Mouse (Mus musculus) stomach, adult 2 months (tissue): ENCODE results near the gene Scn1a. TPM values are rescaled to one million over a fixed set of nuclear protein-coding genes. Genes with fewer than 3 reads are reported as not detected.

Experiments
- polyA plus RNA-seq: library from polyadenylated mRNA; depleted of rRNA; stranded (reverse); fragments of >200 nt; gene quantifications from 2 replicates; pipeline ENCODE4 v1.2.3, GENCODE M21; 2012; rRNA removed

The Scn1a gene
- 0.02 TPM in 1 of 2 replicates, not detected in the other for polyA plus RNA-seq

DNA sequence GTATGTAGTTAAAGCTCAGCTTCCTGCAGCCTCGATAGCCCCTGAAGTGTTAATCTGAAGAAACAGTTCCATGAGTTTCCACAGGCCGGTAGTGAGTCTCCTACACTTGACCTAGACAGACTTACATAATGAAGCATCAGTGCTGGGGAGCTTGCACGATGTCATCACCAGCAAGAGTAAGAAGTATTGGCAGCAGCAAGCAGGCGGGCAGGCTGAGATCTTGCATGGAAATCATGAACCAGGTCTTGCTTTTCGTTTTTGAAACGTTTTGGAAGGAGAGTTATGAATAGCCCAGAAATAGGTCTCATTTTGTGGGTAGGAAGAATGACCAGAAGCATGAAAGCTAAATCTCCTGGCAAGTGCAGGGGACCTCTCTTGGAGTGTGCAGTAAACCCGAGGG is at the start of gene Scn1a:
Scn1a (minus strand) TSS at position 130 of the 400 bp plus-strand sequence.

DNA sequence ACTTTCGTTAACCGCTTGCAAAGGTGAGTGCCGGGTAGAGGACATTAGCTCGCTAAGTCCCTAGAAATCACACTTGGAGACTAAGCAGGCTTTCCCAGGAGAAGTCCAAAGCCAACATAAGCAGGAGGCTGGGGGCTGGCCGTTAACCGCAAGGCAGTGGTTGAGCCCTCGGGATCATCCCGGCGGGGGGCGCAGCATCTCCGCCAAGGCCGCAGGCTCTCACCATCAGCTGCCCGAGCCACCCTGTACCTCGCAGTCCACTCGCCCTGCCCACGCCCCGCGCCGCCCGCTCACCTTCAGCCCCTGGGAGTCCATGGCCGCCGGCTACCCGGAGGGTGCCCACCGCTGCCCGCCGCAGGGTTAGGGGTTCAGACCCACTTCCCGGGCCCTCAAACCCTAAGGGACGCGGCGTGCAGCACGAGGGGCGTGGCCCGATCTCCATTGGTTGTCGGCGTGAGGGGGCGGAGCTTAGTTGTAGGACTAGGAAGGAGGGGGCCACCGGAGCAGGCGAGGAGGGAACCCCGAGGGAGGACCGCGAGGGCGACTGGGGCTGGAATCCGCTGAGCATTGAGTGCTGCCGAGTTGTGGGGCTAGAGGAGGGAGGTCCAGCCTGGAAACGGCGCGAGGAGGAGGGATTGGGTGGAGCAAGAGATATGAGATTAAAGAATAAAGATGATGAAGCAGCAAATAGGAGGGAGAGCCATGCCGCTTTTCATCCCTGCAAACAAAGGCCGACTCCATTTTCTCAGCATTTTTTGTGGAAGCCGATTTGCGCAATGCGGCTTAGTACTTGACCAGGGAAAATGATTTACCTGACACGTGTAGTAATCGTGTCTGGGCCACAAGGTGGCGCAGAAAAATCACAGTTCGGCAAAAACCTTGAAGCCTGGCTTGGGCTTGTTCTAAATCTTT is 184.2 kb downstream of the Scn1a start, which contains the start of gene Ttc21b:
Ttc21b (minus strand) TSS at position 398 of the 912 bp plus-strand sequence.

Other genes with a start within 250 kb of the Scn1a start
- gene Ttc21b, start 184.2 kb downstream of the Scn1a start, polyA plus RNA-seq: 0.41 and 0.81 TPM in 2 replicates
- gene Scn9a, start 194.1 kb upstream of the Scn1a start, polyA plus RNA-seq: 0.01 and 0.03 TPM in 2 replicates